Mouse (Mus musculus) midbrain, embryonic 10.5 days (tissue): ENCODE results near the gene Gm49776. TPM values are rescaled to one million over a fixed set of nuclear protein-coding genes. Genes with fewer than 3 reads are reported as not detected.

Experiments
- DNase-seq: peaks from one replicate; pipeline ENCODE4 v3.0.0-alpha.2; 2017; ENCODE audit warnings: low spot score
- H3K27ac ChIP-seq: fragments of 300-500 bp; sonication (generic); replicated peaks from 2 replicates; pipeline ENCODE4 v1.5.1; 2016; ENCODE audit warnings: mild to moderate bottlenecking
- H3K27me3 ChIP-seq: fragments of 300-500 bp; sonication (generic); 2 replicates; pipeline ENCODE4 v1.6.1; 2016; ENCODE audit warnings: low read depth, mild to moderate bottlenecking; ENCODE audit not compliant: poor library complexity, severe bottlenecking
- H3K36me3 ChIP-seq: fragments of 300-500 bp; sonication (generic); 2 replicates; pipeline ENCODE4 v1.6.1; 2016; ENCODE audit warnings: mild to moderate bottlenecking, moderate library complexity
- H3K4me1 ChIP-seq: fragments of 300-500 bp; sonication (generic); 2 replicates; pipeline ENCODE4 v1.6.1; 2016
- H3K4me3 ChIP-seq: fragments of 300-500 bp; sonication (generic); 2 replicates; pipeline ENCODE4 v1.5.1; 2016; ENCODE audit warnings: mild to moderate bottlenecking, moderate library complexity
- H3K9me3 ChIP-seq: fragments of 300-500 bp; sonication (generic); replicated peaks from 2 replicates; pipeline ENCODE4 v1.6.1; 2016; ENCODE audit warnings: mild to moderate bottlenecking
- WGBS: fragments of 180-500 bp; shearing (Covaris S2); methylation state at CpG from one replicate; pipeline ENCODE4 v1.1.7; 2016; 5-methylcytosine and 5-hydroxymethylcytosine counted together
- polyA plus RNA-seq: library from polyadenylated mRNA; unstranded; fragments of >200 nt; fragmentation: Nextera tagmentation; extraction: Ambion mirVana; gene quantifications from 2 replicates; pipeline ENCODE4 v1.2.1, GENCODE M21; 2016

Gene Gm49776
- polyA plus RNA-seq, 1 experiment from 2014 or later = 1.9 TPM

- no peaks in the 10 kb centered on the region for H3K9me3 ChIP-seq
- no peaks in the 10 kb centered on the region for H3K27me3 ChIP-seq
- H3K4me1 ChIP-seq = peaks cover 29% of the 10 kb centered on the region
- 87% methylated on average over 3 of the region's 3 CpGs for WGBS
- H3K27ac ChIP-seq = no peak overlapping the region
- no peak for DNase-seq
- no peak overlapping the region for H3K4me3 ChIP-seq
- peaks cover 40% of the 10 kb centered on the region for H3K36me3 ChIP-seq
Measured at GRCm38 (mm10) chr16:18231047-18231446, 27.1 kb downstream of the Gm49776 start.

GRCm38 (mm10) chr16:18230617-18231016, 27.5 kb downstream of the Gm49776 start:
- no peaks in the 10 kb centered on the region for H3K9me3 ChIP-seq

GRCm38 (mm10) chr16:18229622-18230021, 28.5 kb downstream of the Gm49776 start:
- Histone ChIP-seq H3K9me3 (no peaks in the 10 kb centered on the region), H3K4me3 (no peak overlapping the region), H3K4me1 (peaks cover 18% of the 10 kb centered on the region), H3K36me3 (peaks cover 55% of the 10 kb centered on the region), H3K27ac (no peak overlapping the region), H3K27me3 (no peaks in the 10 kb centered on the region)
- no peak for DNase-seq
- WGBS = 90% methylated on average over 11 of the region's 11 CpGs

More at GRCm38 (mm10) chr16:18230617-18231016, 27.5 kb downstream of the Gm49776 start:
- Histone ChIP-seq H3K27ac (no peak overlapping the region), H3K27me3 (no peaks in the 10 kb centered on the region), H3K4me3 (no peak overlapping the region), H3K4me1 (peaks cover 24% of the 10 kb centered on the region), H3K36me3 (peaks cover 45% of the 10 kb centered on the region)
- DNase-seq = no peak
- WGBS = 94% methylated on average over 6 of the region's 6 CpGs

GRCm38 (mm10) chr16:18228856-18229255, 29.3 kb downstream of the Gm49776 start:
- Histone ChIP-seq H3K27me3 (no peaks in the 10 kb centered on the region), H3K4me3 (no peak overlapping the region), H3K27ac (no peak overlapping the region), H3K9me3 (no peaks in the 10 kb centered on the region), H3K36me3 (peaks cover 62% of the 10 kb centered on the region), H3K4me1 (peaks cover 11% of the 10 kb centered on the region)
- WGBS = 94% methylated on average over 4 of the region's 4 CpGs
- no peak for DNase-seq

- H3K4me1 ChIP-seq = 0 out of 2 replicates have a peak, but pooled peaks cover 3% of the 10 kb centered on the region
- no peak for DNase-seq
- H3K36me3 ChIP-seq = peaks cover 67% of the 10 kb centered on the region
Measured at GRCm38 (mm10) chr16:18227897-18228422, 30.2 kb downstream of the Gm49776 start.

GRCm38 (mm10) chr16:18227187-18227586, 30.9 kb downstream of the Gm49776 start:
- Histone ChIP-seq H3K4me1 (0 out of 2 replicates have a peak, but pooled peaks cover 3% of the 10 kb centered on the region), H3K27me3 (no peaks in the 10 kb centered on the region), H3K27ac (no peak overlapping the region), H3K4me3 (no peak overlapping the region), H3K36me3 (peaks cover 75% of the 10 kb centered on the region), H3K9me3 (no peaks in the 10 kb centered on the region)
- no peak for DNase-seq
- WGBS = 92% methylated on average over 13 of the region's 13 CpGs

More at GRCm38 (mm10) chr16:18227897-18228422, 30.2 kb downstream of the Gm49776 start:
- Histone ChIP-seq H3K4me3 (no peak overlapping the region), H3K27me3 (no peaks in the 10 kb centered on the region), H3K9me3 (no peaks in the 10 kb centered on the region), H3K27ac (no peak overlapping the region)
- WGBS = 95% methylated on average over 20 of the region's 20 CpGs

- WGBS = 90% methylated on average over 11 of the region's 11 CpGs
- Histone ChIP-seq H3K27ac (no peak overlapping the region), H3K4me3 (no peak overlapping the region), H3K36me3 (peaks cover 62% of the 10 kb centered on the region), H3K9me3 (no peaks in the 10 kb centered on the region), H3K4me1 (peaks cover 25% of the 10 kb centered on the region), H3K27me3 (no peaks in the 10 kb centered on the region)
- no peak for DNase-seq
Measured at GRCm38 (mm10) chr16:18222188-18222587, 35.9 kb downstream of the Gm49776 start.

GRCm38 (mm10) chr16:18221543-18221898, 36.6 kb downstream of the Gm49776 start:
- 78% methylated on average over 11 of the region's 11 CpGs for WGBS
- H3K36me3 ChIP-seq = peaks cover 55% of the 10 kb centered on the region
- DNase-seq = no peak
- H3K9me3 ChIP-seq = no peaks in the 10 kb centered on the region
- no peak overlapping the region for H3K4me3 ChIP-seq
- H3K27ac ChIP-seq = no peak overlapping the region
- H3K4me1 ChIP-seq = peaks cover 25% of the 10 kb centered on the region
- H3K27me3 ChIP-seq = no peaks in the 10 kb centered on the region

- no peak for DNase-seq
- H3K36me3 ChIP-seq = peaks cover 50% of the 10 kb centered on the region
- H3K4me1 ChIP-seq = peaks cover 29% of the 10 kb centered on the region
- H3K27me3 ChIP-seq = no peaks in the 10 kb centered on the region
- H3K27ac ChIP-seq = no peak overlapping the region
- 90% methylated on average over 6 of the region's 6 CpGs for WGBS
- no peaks in the 10 kb centered on the region for H3K9me3 ChIP-seq
- H3K4me3 ChIP-seq = no peak overlapping the region
Measured at GRCm38 (mm10) chr16:18220856-18221542, 37.1 kb downstream of the Gm49776 start.

- 65% methylated on average over 8 of the region's 8 CpGs for WGBS
- H3K27ac ChIP-seq = peak overlapping the region; percentile 42
Measured at GRCm38 (mm10) chr16:18220001-18220400, 38.1 kb downstream of the Gm49776 start.

GRCm38 (mm10) chr16:18218580-18218996, 39.5 kb downstream of the Gm49776 start:
- H3K9me3 ChIP-seq = no peaks in the 10 kb centered on the region
- peak overlapping the region; percentile 42 for H3K27ac ChIP-seq
- H3K4me1 ChIP-seq = peaks cover 47% of the 10 kb centered on the region
- DNase-seq = no peak
- H3K4me3 ChIP-seq = no peak overlapping the region
- WGBS = 85% methylated on average over 9 of the region's 9 CpGs
- H3K36me3 ChIP-seq = peaks cover 26% of the 10 kb centered on the region
- H3K27me3 ChIP-seq = no peaks in the 10 kb centered on the region

More at GRCm38 (mm10) chr16:18220001-18220400, 38.1 kb downstream of the Gm49776 start:
- no peak for DNase-seq
- no peaks in the 10 kb centered on the region for H3K27me3 ChIP-seq
- H3K36me3 ChIP-seq = peaks cover 40% of the 10 kb centered on the region
- H3K4me1 ChIP-seq = peaks cover 33% of the 10 kb centered on the region
- H3K4me3 ChIP-seq = no peak overlapping the region
- H3K9me3 ChIP-seq = no peaks in the 10 kb centered on the region

GRCm38 (mm10) chr16:18217579-18217978, 40.5 kb downstream of the Gm49776 start, which contains the start of gene Ccdc188:
Gene Ccdc188, plus strand, starts transcription at chr16:18217879.
- Histone ChIP-seq H3K9me3 (no peaks in the 10 kb centered on the region), H3K36me3 (peaks cover 16% of the 10 kb centered on the region), H3K27me3 (no peaks in the 10 kb centered on the region), H3K4me1 (peaks cover 58% of the 10 kb centered on the region), H3K4me3 (no peak within 1 kb of the TSS), H3K27ac (peak within 1 kb of the TSS; percentile 42)
- no peak for DNase-seq
- 90% methylated on average over 4 of the region's 4 CpGs for WGBS

- H3K9me3 ChIP-seq = no peaks in the 10 kb centered on the region
- 89% methylated on average over 7 of the region's 7 CpGs for WGBS
- H3K36me3 ChIP-seq = no peaks in the 10 kb centered on the region
- DNase-seq = no peak
- H3K4me1 ChIP-seq = peaks cover 50% of the 10 kb centered on the region
- H3K27me3 ChIP-seq = peaks cover 18% of the 10 kb centered on the region; the same call in 1 of the 2 replicates
- H3K27ac ChIP-seq = peak overlapping the region; percentile 82
- H3K4me3 ChIP-seq = peak overlapping the region; percentile 27; the same call in 1 of the 2 replicates
Measured at GRCm38 (mm10) chr16:18214858-18215257, 43.3 kb downstream of the Gm49776 start.
